Mouse (Mus musculus) brain, adult 10 weeks (tissue): ENCODE data around the gene Cdc42. TPM values are rescaled to one million over a fixed set of nuclear protein-coding genes. Genes with fewer than 3 reads are reported as not detected.

Experiments
- polyA plus RNA-seq: library from polyadenylated mRNA; stranded (reverse); fragments of 350-450 nt; fragmentation: Illumina TruSeq; extraction: RNeasy Lipid Tissue Mini Kit (QIAGEN cat#74804); gene quantifications from one replicate; pipeline ENCODE4 v1.2.3, GENCODE M21; 2015; ENCODE audit warnings: low read depth, low replicate concordance

Cdc42 gene
- polyA plus RNA-seq, result 531 TPM

GRCm38 (mm10) chr4:137357517-137358254 is at the start of gene Cdc42:
Cdc42 (minus strand) TSS chr4:137357720.

GRCm38 (mm10) chr4:137277166-137277513 is 80.4 kb downstream of the Cdc42 start, which contains the start of gene Wnt4:
Wnt4 (plus strand) TSS chr4:137277489.

Other genes starting within 250 kb of the Cdc42 start
- gene Wnt4, start 80.2 kb downstream of the Cdc42 start, polyA plus RNA-seq, result 9.4 TPM
- gene Cela3a, start 52.1 kb upstream of the Cdc42 start, polyA plus RNA-seq, result not detected
- gene Cela3b, start 72.8 kb upstream of the Cdc42 start, polyA plus RNA-seq, result not detected
- not detected for gene 1700013G24Rik, start 95.6 kb upstream of the Cdc42 start, polyA plus RNA-seq
- gene Hspg2, start 111.0 kb upstream of the Cdc42 start, polyA plus RNA-seq, result 3.8 TPM
- gene Ldlrad2, start 216.8 kb upstream of the Cdc42 start, polyA plus RNA-seq, result not detected
- gene Usp48, start 236.0 kb upstream of the Cdc42 start, polyA plus RNA-seq, result 82.0 TPM